Mouse (Mus musculus) brain, embryonic 14.5 days (tissue): ENCODE measurements around the gene L3mbtl4. TPM values are rescaled to one million over a fixed set of nuclear protein-coding genes. Genes with fewer than 3 reads are reported as not detected.
A peak's percentile ranks its signal among the peaks of the same experiment; 100 is the strongest.

Source experiments
- DNase-seq: peaks from one replicate; pipeline ENCODE4 v3.0.0-alpha.2; 2011; ENCODE audit warnings: low read depth
- CTCF ChIP-seq: fragments of 200-500 bp; IDR thresholded peaks from 2 replicates; pipeline ENCODE4 v1.5.1; 2012; ENCODE audit warnings: inconsistent platforms, mild to moderate bottlenecking, moderate library complexity, borderline replicate concordance; ENCODE audit not compliant: insufficient read depth, insufficient read length; ENCODE audit errors: extremely low read depth
- POLR2A ChIP-seq: fragments of 200-500 bp; IDR thresholded peaks from 2 replicates; pipeline ENCODE4 v1.6.1; 2012; ENCODE audit warnings: mild to moderate bottlenecking, inconsistent platforms, borderline replicate concordance; ENCODE audit not compliant: poor library complexity, insufficient read depth, insufficient read length, severe bottlenecking; ENCODE audit errors: extremely low read depth
- polyA plus RNA-seq: library from polyadenylated mRNA; depleted of rRNA; stranded (reverse); fragments of >200 nt; gene quantifications from 2 replicates; pipeline ENCODE4 v1.2.3, GENCODE M21; 2012

L3mbtl4 gene
- polyA plus RNA-seq, 1 experiment: 1.8 TPM

- no peak for TF ChIP-seq CTCF
- no peak for TF ChIP-seq POLR2A
- DNase-seq: peak; percentile 37
Measured at GRCm38 (mm10) chr17:68291713-68292364, 18.2 kb downstream of the L3mbtl4 start.

- TF ChIP-seq POLR2A: no peak
- TF ChIP-seq CTCF: no peak
- peak; percentile 54 for DNase-seq
Measured at GRCm38 (mm10) chr17:68308381-68308780, 34.8 kb downstream of the L3mbtl4 start.

GRCm38 (mm10) chr17:68312286-68312927, 38.8 kb downstream of the L3mbtl4 start:
- TF ChIP-seq CTCF (no peak), POLR2A (no peak)
- no peak for DNase-seq

- TF ChIP-seq POLR2A (no peak), CTCF (no peak)
- DNase-seq: no peak
Measured at GRCm38 (mm10) chr17:68320940-68321339, 47.3 kb downstream of the L3mbtl4 start.

GRCm38 (mm10) chr17:68322607-68323006, 49.0 kb downstream of the L3mbtl4 start:
- no peak for DNase-seq
- TF ChIP-seq POLR2A (no peak), CTCF (no peak)

GRCm38 (mm10) chr17:68332225-68332624, 58.6 kb downstream of the L3mbtl4 start:
- no peak for DNase-seq
- peak; percentile 48; the same call in 1 of the 2 replicates for TF ChIP-seq CTCF
- no peak for TF ChIP-seq POLR2A

- DNase-seq: no peak
- TF ChIP-seq CTCF (no peak), POLR2A (no peak)
Measured at GRCm38 (mm10) chr17:68333382-68333781, 59.8 kb downstream of the L3mbtl4 start.

GRCm38 (mm10) chr17:68338917-68339553, 65.4 kb downstream of the L3mbtl4 start:
- no peak for DNase-seq
- no peak for TF ChIP-seq CTCF
- TF ChIP-seq POLR2A: no peak

GRCm38 (mm10) chr17:68357687-68358086, 84.1 kb downstream of the L3mbtl4 start:
- peak; percentile 35 for DNase-seq
- TF ChIP-seq CTCF (no peak), POLR2A (no peak)

GRCm38 (mm10) chr17:68371101-68371500, 97.5 kb downstream of the L3mbtl4 start:
- TF ChIP-seq CTCF (no peak), POLR2A (no peak)
- DNase-seq: no peak

- TF ChIP-seq CTCF: no peak
- TF ChIP-seq POLR2A: no peak
- peak; percentile 51 for DNase-seq
Measured at GRCm38 (mm10) chr17:68388481-68388880, 114.9 kb downstream of the L3mbtl4 start.
